Mouse (Mus musculus): Measurements from ENCODE around the gene Plscr1.

The Plscr1 gene

DNA sequence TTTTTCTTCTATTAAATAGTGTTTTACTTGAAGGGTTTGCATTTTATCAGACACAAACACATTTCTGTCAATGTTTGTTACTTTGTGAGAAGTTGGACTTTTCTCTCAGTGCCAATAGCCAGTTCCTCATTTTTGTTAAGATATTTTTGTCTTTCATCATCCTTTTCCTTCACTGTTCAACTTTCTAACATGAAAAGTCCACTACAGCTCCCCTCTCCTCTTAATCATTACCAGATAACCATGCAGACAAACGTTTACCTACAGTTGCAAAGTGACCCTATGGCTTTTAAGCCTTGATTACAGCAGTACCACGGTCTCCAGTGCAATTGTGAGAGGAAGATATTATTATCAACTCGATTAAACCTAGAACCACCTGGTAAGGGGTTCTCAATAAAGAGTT is 51.7 kb downstream of the Plscr1 start:
- no peak for DNase-seq (ENCODE audit: low spot score in 2 of 2)

DNA sequence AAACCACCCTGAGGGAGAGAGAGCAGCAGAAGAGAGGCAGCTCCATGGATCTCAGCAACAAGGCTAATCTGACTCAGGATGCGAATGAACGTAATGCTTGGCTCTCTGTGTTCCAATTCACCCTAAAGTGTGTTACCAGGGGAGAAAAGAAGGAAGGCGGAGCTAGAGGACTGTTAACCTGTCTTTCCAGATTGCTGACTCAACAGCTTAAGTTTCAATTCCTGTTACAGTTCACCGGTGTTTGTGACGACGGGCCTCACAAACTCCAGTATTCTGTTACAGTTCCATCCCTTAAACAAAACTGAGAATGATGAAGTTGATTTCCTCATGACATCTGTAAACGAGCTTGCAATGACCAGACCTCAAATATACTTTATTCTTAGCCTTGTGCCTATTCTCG is 55.5 kb downstream of the Plscr1 start:
- DNase-seq (ENCODE audit: low spot score in 2 of 2) = no peak

DNA sequence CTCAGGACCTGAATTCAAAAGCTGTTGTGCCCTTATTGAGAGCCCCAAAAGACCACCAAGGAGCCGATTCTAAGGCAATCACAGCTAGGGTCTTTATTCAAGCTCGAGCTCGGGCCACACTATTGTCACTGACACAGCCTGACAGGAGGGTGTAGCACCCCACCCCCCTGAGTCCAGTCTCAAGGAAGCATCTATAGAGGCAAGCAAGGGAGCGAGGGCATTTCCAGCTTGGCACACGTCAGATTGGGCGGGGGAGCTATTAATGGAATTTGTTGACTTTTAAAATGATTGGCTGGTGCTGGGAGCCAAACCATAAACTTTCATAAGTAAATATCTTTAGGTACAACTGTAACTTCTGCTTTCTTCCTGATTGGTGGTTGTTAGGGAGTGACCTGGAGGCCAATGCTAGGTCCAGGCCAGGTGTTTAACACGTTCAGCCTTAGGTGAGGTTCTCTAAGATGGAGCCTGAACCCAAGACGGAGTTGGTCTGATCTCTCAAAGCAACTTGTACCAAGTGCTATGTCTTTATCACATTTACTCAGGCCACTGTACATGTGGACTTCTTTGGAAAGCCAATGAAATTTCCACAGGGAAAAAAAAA is 56.2 kb downstream of the Plscr1 start:
- no peak for DNase-seq (ENCODE audit: low spot score in 2 of 2)

DNA sequence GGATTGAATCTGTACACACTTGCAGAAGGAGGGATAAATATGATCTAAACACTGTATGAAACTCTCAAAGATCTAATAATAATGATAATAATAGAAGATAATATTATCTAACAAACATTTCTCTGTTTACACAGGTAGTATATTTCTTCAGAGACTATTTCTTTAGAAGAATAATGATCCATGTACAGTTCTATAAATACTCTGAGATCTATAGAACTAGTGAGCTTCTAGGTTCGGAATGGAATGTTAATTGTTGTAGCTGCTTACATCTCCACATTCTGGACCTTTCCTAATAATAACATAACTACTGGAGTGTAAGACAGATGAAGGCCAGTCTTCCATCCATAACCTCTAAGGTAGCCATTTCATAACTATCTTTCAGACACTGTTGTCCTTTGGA is 59.5 kb downstream of the Plscr1 start, which contains the start of gene 1700057G04Rik:
Gene 1700057G04Rik, plus strand, starts transcription at position 301 of the 400 bp plus-strand sequence.
- no peak for DNase-seq (ENCODE audit: low spot score in 2 of 2)

DNA sequence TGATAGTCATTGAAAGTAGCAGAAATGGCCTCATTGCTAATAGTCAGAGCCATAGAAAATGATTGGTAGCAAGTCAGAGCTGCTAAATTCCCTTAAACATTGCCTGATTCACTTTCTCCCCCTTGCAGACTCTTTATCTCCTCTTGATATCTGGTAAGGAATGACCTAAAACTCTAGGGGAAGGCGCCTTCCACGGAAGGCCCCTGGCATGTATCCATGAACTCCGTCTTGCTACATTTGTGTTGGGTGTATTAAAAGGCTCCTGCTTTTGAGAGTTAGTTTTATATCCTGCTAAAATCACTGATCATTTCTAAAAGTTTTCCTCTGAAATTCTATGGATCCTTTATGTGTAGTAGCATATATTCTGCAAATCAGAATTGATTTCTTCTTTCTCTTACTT is 67.2 kb downstream of the Plscr1 start:
- no peak for DNase-seq (ENCODE audit: low spot score in 2 of 2)
